Mouse (Mus musculus): ENCODE results near the gene Tenm4. TPM values are rescaled to one million over a fixed set of nuclear protein-coding genes. Genes with fewer than 3 reads are reported as not detected.

Gene Tenm4
- polyA plus RNA-seq, 1 experiment: 0.79 TPM

DNA sequence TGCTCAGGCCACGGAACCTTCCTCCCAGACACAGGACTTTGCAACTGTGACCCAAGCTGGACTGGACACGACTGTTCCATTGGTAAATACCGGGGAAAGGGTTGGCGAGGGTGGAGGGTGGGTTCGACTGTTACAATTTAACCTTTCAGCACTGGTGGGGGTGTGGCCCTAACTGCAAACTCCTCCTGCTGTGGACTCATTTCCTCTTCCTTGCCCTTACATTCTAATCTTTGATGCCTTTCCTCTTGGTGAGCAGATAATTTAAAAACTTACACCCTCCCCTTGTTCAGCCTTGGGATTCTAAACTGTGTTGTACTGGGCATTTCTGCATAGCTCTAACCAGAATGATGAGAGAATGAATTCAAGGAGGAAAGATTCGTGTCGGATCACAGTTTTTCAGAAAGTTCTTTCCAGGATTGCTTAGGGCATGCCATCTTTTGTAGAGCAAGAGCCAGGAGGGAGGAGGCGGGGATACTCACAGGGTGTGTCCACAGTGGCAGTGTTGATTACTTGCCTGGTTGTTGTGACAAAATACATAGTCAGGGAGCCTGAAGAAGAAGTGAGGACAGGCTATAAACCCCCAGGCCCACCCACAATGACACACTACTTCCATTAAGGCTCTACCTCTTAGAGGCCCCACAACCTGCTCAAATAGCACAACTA is 607.0 kb downstream of the Tenm4 start:
- 60% methylated on average over 8 of the region's 8 CpGs for WGBS
- Histone ChIP-seq H3K4me3 (ENCODE audit: low read depth, low read length) (no peak overlapping the region), H3K36me3 (ENCODE audit: control insufficient read depth, insufficient read depth, low read length) (no peaks in the 10 kb centered on the region), H3K27me3 (ENCODE audit: control insufficient read depth, insufficient read depth, low read length) (no peaks in the 10 kb centered on the region), H3K27ac (ENCODE audit: insufficient read depth, low read depth, low read length) (no peak overlapping the region), H3K4me1 (ENCODE audit: control insufficient read depth, insufficient read depth, insufficient read length, low read length) (peaks cover 4% of the 10 kb centered on the region; the same call in 1 of the 2 replicates)
- no peak for TF ChIP-seq POLR2A (IDR thresholded peaks at IDR 0.05; ENCODE audit: low read depth, low read length)
- no peak for TF ChIP-seq CTCF (IDR thresholded peaks at IDR 0.05; ENCODE audit: extremely low read depth, insufficient read length, insufficient replicate concordance, low read depth, low read length)

DNA sequence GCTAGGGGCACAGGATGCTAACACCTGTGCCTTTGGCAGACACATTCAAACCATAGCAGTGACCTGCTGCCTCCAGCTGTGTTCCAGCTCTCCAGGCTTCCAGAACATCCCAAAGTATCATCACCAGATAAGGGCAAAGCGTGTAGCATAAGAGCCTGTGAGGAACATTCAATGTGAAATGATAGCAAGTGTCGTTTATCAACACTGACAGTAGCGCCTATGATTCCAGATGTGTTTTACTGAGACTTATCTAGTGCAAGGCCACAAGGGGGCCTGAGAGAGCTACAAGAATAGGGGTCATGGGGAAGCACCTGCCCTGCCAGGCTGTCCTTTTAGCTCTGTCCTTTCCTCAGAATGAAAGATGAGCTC is 607.5 kb downstream of the Tenm4 start:
- H3K27me3 ChIP-seq (ENCODE audit: control insufficient read depth, insufficient read depth, low read length): no peaks in the 10 kb centered on the region
- TF ChIP-seq CTCF (IDR thresholded peaks at IDR 0.05; ENCODE audit: extremely low read depth, insufficient read length, insufficient replicate concordance, low read depth, low read length) (no peak; the same call in 1 of the 2 replicates), POLR2A (IDR thresholded peaks at IDR 0.05; ENCODE audit: low read depth, low read length) (no peak)
- H3K36me3 ChIP-seq (ENCODE audit: control insufficient read depth, insufficient read depth, low read length): no peaks in the 10 kb centered on the region
- no peak overlapping the region for H3K27ac ChIP-seq (ENCODE audit: insufficient read depth, low read depth, low read length)
- no peak overlapping the region for H3K4me3 ChIP-seq (ENCODE audit: low read depth, low read length)
- WGBS: 56% methylated on average over 3 of the region's 3 CpGs
- H3K4me1 ChIP-seq (ENCODE audit: control insufficient read depth, insufficient read depth, insufficient read length, low read length): peaks cover 4% of the 10 kb centered on the region; the same call in 1 of the 2 replicates

DNA sequence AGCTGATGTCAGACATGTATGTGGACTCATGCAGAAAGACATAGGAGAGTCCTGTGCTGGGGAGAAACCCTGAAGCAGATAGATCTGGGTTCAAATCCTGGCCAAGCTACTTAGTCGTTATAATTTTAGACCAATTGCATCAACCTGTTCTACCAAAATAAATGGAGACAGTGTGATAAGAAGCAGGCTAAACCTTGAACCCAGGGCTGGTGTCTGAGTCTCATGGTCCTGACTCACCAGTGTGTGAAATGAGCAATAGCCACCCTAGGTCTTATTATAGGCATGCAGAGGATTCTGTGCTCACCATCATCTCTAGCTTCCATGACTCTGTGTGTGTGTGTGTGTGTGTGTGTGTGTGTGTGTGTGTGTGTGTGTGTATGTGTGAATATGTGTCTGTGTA is 609.5 kb downstream of the Tenm4 start:
- no peaks in the 10 kb centered on the region for H3K27me3 ChIP-seq (ENCODE audit: control insufficient read depth, insufficient read depth, low read length)
- H3K4me3 ChIP-seq (ENCODE audit: low read depth, low read length): no peak overlapping the region
- H3K4me1 ChIP-seq (ENCODE audit: control insufficient read depth, insufficient read depth, insufficient read length, low read length): peaks cover 2% of the 10 kb centered on the region; the same call in 1 of the 2 replicates
- 59% methylated on average over 1 of the region's 1 CpGs for WGBS
- H3K36me3 ChIP-seq (ENCODE audit: control insufficient read depth, insufficient read depth, low read length): no peaks in the 10 kb centered on the region
- TF ChIP-seq CTCF (IDR thresholded peaks at IDR 0.05; ENCODE audit: extremely low read depth, insufficient read length, insufficient replicate concordance, low read depth, low read length) (no peak), POLR2A (IDR thresholded peaks at IDR 0.05; ENCODE audit: low read depth, low read length) (no peak)
- no peak overlapping the region for H3K27ac ChIP-seq (ENCODE audit: insufficient read depth, low read depth, low read length)

DNA sequence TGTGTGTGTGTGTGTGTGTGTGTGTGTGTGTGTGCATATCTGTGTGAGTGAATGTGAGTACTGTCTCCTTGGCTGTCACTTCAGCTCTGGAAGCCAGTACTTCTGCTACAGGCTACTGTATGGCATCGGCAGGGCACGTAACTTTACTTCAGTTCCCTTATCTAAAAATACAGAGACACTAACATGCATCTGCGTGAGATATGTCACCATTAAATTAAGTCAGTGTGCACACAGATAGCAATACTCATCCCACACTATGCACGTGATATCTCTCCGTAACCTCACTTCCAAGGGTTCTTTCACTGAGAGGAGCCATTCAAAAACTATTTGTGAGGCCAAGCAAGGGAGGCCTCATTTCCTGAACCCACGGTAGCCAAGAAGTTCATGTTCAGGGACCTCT is 610.0 kb downstream of the Tenm4 start:
- no peaks in the 10 kb centered on the region for H3K27me3 ChIP-seq (ENCODE audit: control insufficient read depth, insufficient read depth, low read length)
- WGBS: 86% methylated on average over 6 of the region's 6 CpGs
- TF ChIP-seq POLR2A (IDR thresholded peaks at IDR 0.05; ENCODE audit: low read depth, low read length) (no peak), CTCF (IDR thresholded peaks at IDR 0.05; ENCODE audit: extremely low read depth, insufficient read length, insufficient replicate concordance, low read depth, low read length) (no peak)

DNA sequence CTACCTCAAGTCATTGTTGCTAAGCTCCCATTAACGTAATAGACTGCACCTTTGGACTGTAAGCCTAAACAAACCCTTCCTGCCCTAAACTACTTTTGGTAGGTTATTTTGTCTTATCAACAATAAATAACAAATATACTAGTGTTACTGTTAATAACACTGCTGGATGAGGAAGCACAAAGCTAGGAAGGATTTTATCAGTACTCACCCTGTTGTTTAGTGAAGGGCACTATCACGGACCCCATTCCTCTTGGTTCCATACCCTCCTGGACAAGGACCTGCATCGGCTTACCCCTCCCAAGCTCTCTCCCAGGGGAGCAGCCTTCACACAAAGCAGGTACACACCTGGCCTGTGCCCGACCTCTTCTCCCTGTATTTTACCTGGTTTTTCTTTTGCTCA is 611.6 kb downstream of the Tenm4 start:
- TF ChIP-seq CTCF (IDR thresholded peaks at IDR 0.05; ENCODE audit: extremely low read depth, insufficient read length, insufficient replicate concordance, low read depth, low read length): no peak
- no peak for TF ChIP-seq POLR2A (IDR thresholded peaks at IDR 0.05; ENCODE audit: low read depth, low read length)
- Histone ChIP-seq H3K4me1 (ENCODE audit: control insufficient read depth, insufficient read depth, insufficient read length, low read length) (no peaks in the 10 kb centered on the region), H3K27me3 (ENCODE audit: control insufficient read depth, insufficient read depth, low read length) (no peaks in the 10 kb centered on the region), H3K36me3 (ENCODE audit: control insufficient read depth, insufficient read depth, low read length) (no peaks in the 10 kb centered on the region), H3K4me3 (ENCODE audit: low read depth, low read length) (no peak overlapping the region), H3K27ac (ENCODE audit: insufficient read depth, low read depth, low read length) (no peak overlapping the region)
- 59% methylated on average over 4 of the region's 4 CpGs for WGBS

More for the DNA sequence above, 610.0 kb downstream of the Tenm4 start:
- Histone ChIP-seq H3K4me3 (ENCODE audit: low read depth, low read length) (no peak overlapping the region), H3K36me3 (ENCODE audit: control insufficient read depth, insufficient read depth, low read length) (no peaks in the 10 kb centered on the region), H3K4me1 (ENCODE audit: control insufficient read depth, insufficient read depth, insufficient read length, low read length) (no peaks in the 10 kb centered on the region), H3K27ac (ENCODE audit: insufficient read depth, low read depth, low read length) (no peak overlapping the region)

DNA sequence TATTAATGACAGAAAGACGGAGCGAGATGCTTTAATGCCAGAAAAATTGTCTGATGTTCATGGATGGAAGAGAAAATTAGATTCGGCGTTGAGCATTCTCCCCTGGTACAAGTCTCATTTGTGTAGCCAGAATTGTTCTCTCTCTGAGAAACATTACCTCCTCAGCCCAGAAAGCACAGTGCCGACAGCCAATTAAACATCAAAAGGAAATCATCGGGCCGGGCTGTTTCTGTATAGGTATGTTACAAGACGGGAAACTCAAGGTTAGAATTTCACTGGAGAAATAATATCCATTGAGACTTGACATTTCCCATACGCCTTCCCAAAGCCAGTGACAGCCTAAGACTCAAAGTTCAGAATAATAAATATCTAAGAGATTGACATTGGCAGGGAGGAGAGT is 614.8 kb downstream of the Tenm4 start:
- Histone ChIP-seq H3K4me3 (ENCODE audit: low read depth, low read length) (no peak overlapping the region), H3K4me1 (ENCODE audit: control insufficient read depth, insufficient read depth, insufficient read length, low read length) (no peaks in the 10 kb centered on the region), H3K36me3 (ENCODE audit: control insufficient read depth, insufficient read depth, low read length) (no peaks in the 10 kb centered on the region), H3K27me3 (ENCODE audit: control insufficient read depth, insufficient read depth, low read length) (no peaks in the 10 kb centered on the region), H3K27ac (ENCODE audit: insufficient read depth, low read depth, low read length) (no peak overlapping the region)
- no peak for TF ChIP-seq CTCF (IDR thresholded peaks at IDR 0.05; ENCODE audit: extremely low read depth, insufficient read length, insufficient replicate concordance, low read depth, low read length)
- TF ChIP-seq POLR2A (IDR thresholded peaks at IDR 0.05; ENCODE audit: low read depth, low read length): no peak
- 80% methylated on average over 9 of the region's 9 CpGs for WGBS

DNA sequence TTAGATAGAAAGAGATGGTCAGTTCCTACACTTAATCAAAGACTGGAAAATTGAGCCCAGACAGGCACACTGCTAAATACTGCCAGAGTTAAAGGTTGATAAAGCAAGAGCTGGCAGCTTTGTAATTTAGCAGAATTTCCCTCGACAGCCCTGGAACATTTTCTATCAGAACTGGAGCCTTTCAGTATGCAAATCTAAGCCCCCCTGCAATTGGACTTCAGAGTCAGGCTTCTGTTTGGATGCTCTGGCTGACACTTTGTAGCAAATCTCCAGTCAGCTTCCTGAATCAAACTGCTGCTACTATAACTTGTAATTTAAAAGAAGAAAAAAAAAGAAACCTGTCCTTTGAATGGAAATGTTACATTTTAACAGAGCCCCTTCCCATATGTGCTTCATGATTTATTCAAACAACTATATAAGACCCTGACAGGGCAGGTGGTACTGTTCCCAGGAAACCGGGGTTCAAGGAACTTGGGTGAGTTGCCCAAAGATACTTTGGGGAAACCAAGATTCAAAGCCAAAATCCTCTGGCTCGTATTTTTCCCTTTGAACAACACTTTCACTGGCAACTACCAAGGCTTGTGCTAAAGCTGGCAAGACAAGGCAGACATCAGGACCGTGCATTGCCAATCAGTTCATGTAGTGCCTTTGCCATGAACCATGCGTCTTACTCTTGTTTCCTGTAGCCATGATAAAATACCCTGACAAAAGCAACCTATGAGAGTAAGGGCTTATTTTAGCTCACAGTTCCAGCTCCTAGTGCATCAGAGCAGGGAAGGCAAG is 615.4 kb downstream of the Tenm4 start:
- TF ChIP-seq CTCF (IDR thresholded peaks at IDR 0.05; ENCODE audit: extremely low read depth, insufficient read length, insufficient replicate concordance, low read depth, low read length) (no peak), POLR2A (IDR thresholded peaks at IDR 0.05; ENCODE audit: low read depth, low read length) (no peak)
- 71% methylated on average over 5 of the region's 5 CpGs for WGBS
- H3K4me3 ChIP-seq (ENCODE audit: low read depth, low read length): no peak overlapping the region
- H3K36me3 ChIP-seq (ENCODE audit: control insufficient read depth, insufficient read depth, low read length): no peaks in the 10 kb centered on the region
- no peak overlapping the region for H3K27ac ChIP-seq (ENCODE audit: insufficient read depth, low read depth, low read length)
- no peaks in the 10 kb centered on the region for H3K4me1 ChIP-seq (ENCODE audit: control insufficient read depth, insufficient read depth, insufficient read length, low read length)
- H3K27me3 ChIP-seq (ENCODE audit: control insufficient read depth, insufficient read depth, low read length): no peaks in the 10 kb centered on the region
